Mouse (Mus musculus): ENCODE data around the gene Cers6. TPM values are rescaled to one million over a fixed set of nuclear protein-coding genes. Genes with fewer than 3 reads are reported as not detected.
A peak's percentile ranks its signal among the peaks of the same experiment; 100 is the strongest.

Cers6 gene
- total RNA-seq, 2 experiments from 2014 or later, result 91.3 to 95.4 TPM

- no peak for DNase-seq (ENCODE audit: low spot score in 2 of 2)
Observed at GRCm38 (mm10) chr2:68915742-68916141, 54.5 kb downstream of the Cers6 start.

- no peak for DNase-seq (ENCODE audit: low spot score in 2 of 2)
Observed at GRCm38 (mm10) chr2:68916299-68916698, 55.1 kb downstream of the Cers6 start.

- no peak for DNase-seq (ENCODE audit: low spot score in 2 of 2)
Observed at GRCm38 (mm10) chr2:68917010-68917409, 55.8 kb downstream of the Cers6 start.

GRCm38 (mm10) chr2:68917524-68917923, 56.3 kb downstream of the Cers6 start:
- no peak for DNase-seq (ENCODE audit: low spot score in 2 of 2)

GRCm38 (mm10) chr2:68924344-68924743, 63.1 kb downstream of the Cers6 start:
- no peak for DNase-seq (ENCODE audit: low spot score in 2 of 2)

GRCm38 (mm10) chr2:68925542-68925941, 64.3 kb downstream of the Cers6 start:
- DNase-seq (ENCODE audit: low spot score in 2 of 2), result no peak

GRCm38 (mm10) chr2:68926913-68927790, 65.9 kb downstream of the Cers6 start:
- no peak for DNase-seq (ENCODE audit: low spot score in 2 of 2)

- DNase-seq (ENCODE audit: low spot score in 2 of 2), result no peak
Observed at GRCm38 (mm10) chr2:68932240-68932639, 71.0 kb downstream of the Cers6 start.

- DNase-seq (ENCODE audit: low spot score in 2 of 2), result no peak
Observed at GRCm38 (mm10) chr2:68932656-68933055, 71.4 kb downstream of the Cers6 start.

GRCm38 (mm10) chr2:68934651-68935050, 73.4 kb downstream of the Cers6 start:
- DNase-seq (ENCODE audit: low spot score in 2 of 2), result no peak

GRCm38 (mm10) chr2:68935721-68936294, 74.6 kb downstream of the Cers6 start:
- DNase-seq (ENCODE audit: low spot score in 2 of 2), result peak in 1 of 2 experiments; percentile 60

GRCm38 (mm10) chr2:68936773-68937172, 75.5 kb downstream of the Cers6 start:
- DNase-seq (ENCODE audit: low spot score in 2 of 2), result no peak

GRCm38 (mm10) chr2:68937833-68938232, 76.6 kb downstream of the Cers6 start:
- DNase-seq (ENCODE audit: low spot score in 2 of 2), result no peak

- no peak for DNase-seq (ENCODE audit: low spot score in 2 of 2)
Observed at GRCm38 (mm10) chr2:68944898-68945297, 83.7 kb downstream of the Cers6 start.

GRCm38 (mm10) chr2:68945976-68946375, 84.7 kb downstream of the Cers6 start:
- DNase-seq (ENCODE audit: low spot score in 2 of 2), result no peak

- DNase-seq (ENCODE audit: low spot score in 2 of 2), result no peak
Observed at GRCm38 (mm10) chr2:68946819-68947218, 85.6 kb downstream of the Cers6 start.

GRCm38 (mm10) chr2:68949137-68949536, 87.9 kb downstream of the Cers6 start:
- DNase-seq (ENCODE audit: low spot score in 2 of 2), result no peak

GRCm38 (mm10) chr2:68949728-68950127, 88.5 kb downstream of the Cers6 start:
- DNase-seq (ENCODE audit: low spot score in 2 of 2), result no peak

- no peak for DNase-seq (ENCODE audit: low spot score in 2 of 2)
Observed at GRCm38 (mm10) chr2:68951706-68952105, 90.5 kb downstream of the Cers6 start.

- no peak for DNase-seq (ENCODE audit: low spot score in 2 of 2)
Observed at GRCm38 (mm10) chr2:68953688-68954087, 92.4 kb downstream of the Cers6 start.

GRCm38 (mm10) chr2:68955496-68955895, 94.3 kb downstream of the Cers6 start:
- DNase-seq (ENCODE audit: low spot score in 2 of 2), result no peak

- DNase-seq (ENCODE audit: low spot score in 2 of 2), result no peak
Observed at GRCm38 (mm10) chr2:68956146-68956545, 94.9 kb downstream of the Cers6 start.

- DNase-seq (ENCODE audit: low spot score in 2 of 2), result no peak
Observed at GRCm38 (mm10) chr2:68957831-68958230, 96.6 kb downstream of the Cers6 start.
